ENCODE assay signal across 9 mouse cellular contexts in genomic region chr4:129441145-129441544, GRCm38 (mm10). TPM values are rescaled to one million over a fixed set of nuclear protein-coding genes. Genes with fewer than 3 reads are reported as not detected.
DNase-seq lines count a peak whose midpoint lies in the region; ATAC-seq and TF ChIP-seq lines count a peak whose summit lies in the region.
"Had no signal": no experiment of that assay in that cellular context is flagged by ENCODE, and none has a peak within 500 bp of the region (broad histone marks: within the 10 kb centered on the region; RNA-seq: fewer than 3 reads in every experiment).

No protein-coding gene starts in this region.

- peak overlapping the region; percentile 68 for H3K4me2 ChIP-seq in forebrain, embryonic 12.5 days
- peak overlapping the region; percentile 85 for H3K4me2 ChIP-seq in kidney, embryonic 15.5 days
- peak overlapping the region; percentile 67 for H3K4me2 ChIP-seq in midbrain, postnatal 0 days (ENCODE audit: low read depth, low read length, poor library complexity, severe bottlenecking)

- no peak overlapping the region for H3K27ac ChIP-seq in layer of hippocampus, adult 2 months
- H3K27ac ChIP-seq in forebrain, embryonic 12.5 days = no peak overlapping the region
- H3K27ac ChIP-seq in kidney, embryonic 15.5 days = no peak overlapping the region
- no peak overlapping the region for H3K27ac ChIP-seq in midbrain, postnatal 0 days (ENCODE audit: low read depth, low read length)

- peak overlapping the region; percentile 64; the same call in 1 of the 2 replicates for H3K4me3 ChIP-seq in layer of hippocampus, adult 2 months
- H3K4me3 ChIP-seq in forebrain, embryonic 12.5 days (replicated peaks) = peak overlapping the region; percentile 48; the same call in 1 of the 2 replicates
- H3K4me3 ChIP-seq in kidney, embryonic 15.5 days (replicated peaks) = peak overlapping the region; percentile 58
- H3K4me3 ChIP-seq in midbrain, postnatal 0 days (ENCODE audit: low read depth, low read length) = peak overlapping the region; percentile 70; the same call in 1 of the 2 replicates
- H3K4me3 ChIP-seq: myocyte had no signal

- peaks cover 43% of the 10 kb centered on the region for H3K27me3 ChIP-seq in forebrain, embryonic 12.5 days
- H3K27me3 ChIP-seq in kidney, embryonic 15.5 days = peaks cover 43% of the 10 kb centered on the region
- H3K27me3 ChIP-seq in midbrain, postnatal 0 days (ENCODE audit: insufficient read depth, low read length) = peaks cover 6% of the 10 kb centered on the region; the same call in 1 of the 2 replicates

- H3K9ac ChIP-seq in forebrain, embryonic 12.5 days = no peak overlapping the region
- H3K9ac ChIP-seq in kidney, embryonic 15.5 days = no peak overlapping the region
- no peak overlapping the region for H3K9ac ChIP-seq in midbrain, postnatal 0 days (replicated peaks; ENCODE audit: low read length, poor library complexity, severe bottlenecking)

- no peaks in the 10 kb centered on the region for H3K9me3 ChIP-seq in forebrain, embryonic 12.5 days
- no peaks in the 10 kb centered on the region for H3K9me3 ChIP-seq in kidney, embryonic 15.5 days (replicated peaks)
- no peaks in the 10 kb centered on the region for H3K9me3 ChIP-seq in midbrain, postnatal 0 days (ENCODE audit: low read length)

- H3K36me3 ChIP-seq in forebrain, embryonic 12.5 days (replicated peaks) = no peaks in the 10 kb centered on the region
- H3K36me3 ChIP-seq in kidney, embryonic 15.5 days = no peaks in the 10 kb centered on the region
- no peaks in the 10 kb centered on the region for H3K36me3 ChIP-seq in midbrain, postnatal 0 days (ENCODE audit: insufficient read depth, low read length)

- 0 out of 2 replicates have a peak, but pooled peaks have one; percentile 30 for ATAC-seq in forebrain, embryonic 12.5 days (ENCODE audit: low FRiP score)
- peak; percentile 18; the same call in 1 of the 2 replicates for ATAC-seq in kidney, embryonic 15.5 days (replicated peaks; ENCODE audit: low FRiP score)
- ATAC-seq in midbrain, postnatal 0 days (ENCODE audit: low FRiP score) = no peak

- no peak for DNase-seq in layer of hippocampus, adult 2 months (ENCODE audit: low spot score in 2 of 2)
- no peak for DNase-seq in layer of hippocampus, adult 11-12 months (ENCODE audit: low spot score)
- DNase-seq in midbrain, postnatal 0 days (ENCODE audit: low spot score) = no peak
- DNase-seq in right cerebral cortex, postnatal 4 days = no peak
- DNase-seq in right cerebral cortex, postnatal 10 days (ENCODE audit: low spot score in 2 of 2) = no peak
- DNase-seq in left cerebral cortex, adult 18-20 months (ENCODE audit: low spot score in 2 of 2) = no peak

- no peak for TF ChIP-seq CTCF in layer of hippocampus, adult 2 months (conservative IDR thresholded peaks at IDR 0.05)
- no peak for TF ChIP-seq CTCF in midbrain, postnatal 0 days (IDR thresholded peaks at IDR 0.05)

- H3K4me1 ChIP-seq in forebrain, embryonic 12.5 days = peaks cover 10% of the 10 kb centered on the region
- H3K4me1 ChIP-seq in kidney, embryonic 15.5 days = peaks cover 16% of the 10 kb centered on the region
- H3K4me1 ChIP-seq in midbrain, postnatal 0 days (ENCODE audit: insufficient read depth, low read length) = no peaks in the 10 kb centered on the region

- 26% methylated on average over 6 of the region's 6 CpGs for WGBS in forebrain, embryonic 12.5 days
- WGBS in kidney, embryonic 15.5 days = 31% methylated on average over 6 of the region's 6 CpGs
- 28% methylated on average over 6 of the region's 6 CpGs for WGBS in midbrain, postnatal 0 days

RNA-seq across cellular contexts. Expression of gene Zbtb8b, which starts 0.5 kb away (rescaled TPM):
- 1 to 10 TPM; 3.9 to 4.0 TPM for total RNA-seq in layer of hippocampus, adult 2 months (2021)
- polyA plus RNA-seq in forebrain, embryonic 12.5 days (2016; fragmentation: Nextera tagmentation; extraction: Ambion mirVana) = 2.8 and 3.2 TPM in 2 replicates
- 4.1 and 4.9 TPM in 2 replicates for polyA plus RNA-seq in kidney, embryonic 15.5 days (2015; fragmentation: Nextera tagmentation; extraction: Ambion mirVana)
- total RNA-seq in midbrain, postnatal 0 days (2014; rRNA removed) = 14.3 and 15.1 TPM in 2 replicates
- polyA plus RNA-seq in midbrain, postnatal 0 days (2015; fragmentation: Nextera tagmentation; extraction: Ambion mirVana) = 14.5 and 15.9 TPM in 2 replicates
- total RNA-seq in left cerebral cortex, adult 18-20 months (2021) = 1 to 10 TPM; 6.2 to 7.2 TPM

RNA-seq across cellular contexts. Expression of gene Bsdc1, which starts 20.2 kb away (rescaled TPM):
- total RNA-seq in layer of hippocampus, adult 2 months (2021) = 10 to 100 TPM; 56.2 to 62.7 TPM
- 27.3 and 29.4 TPM in 2 replicates for polyA plus RNA-seq in forebrain, embryonic 12.5 days (2016; fragmentation: Nextera tagmentation; extraction: Ambion mirVana)
- polyA plus RNA-seq in kidney, embryonic 15.5 days (2015; fragmentation: Nextera tagmentation; extraction: Ambion mirVana) = 26.4 and 28.8 TPM in 2 replicates
- total RNA-seq in midbrain, postnatal 0 days (2014; rRNA removed) = 53.7 and 58.9 TPM in 2 replicates
- polyA plus RNA-seq in midbrain, postnatal 0 days (2015; fragmentation: Nextera tagmentation; extraction: Ambion mirVana) = 27.0 and 27.1 TPM in 2 replicates
- total RNA-seq in left cerebral cortex, adult 18-20 months (2021) = 10 to 100 TPM; 59.8 to 62.7 TPM

RNA-seq across cellular contexts. Expression of gene Tssk3, which starts 49.7 kb away (rescaled TPM):
- under 1 TPM in 1 of 2 experiments, not detected in 1; 0.38 TPM for total RNA-seq in layer of hippocampus, adult 2 months (2021)
- not detected in 2 replicates for polyA plus RNA-seq in forebrain, embryonic 12.5 days (2016; fragmentation: Nextera tagmentation; extraction: Ambion mirVana)
- not detected in 2 replicates for polyA plus RNA-seq in kidney, embryonic 15.5 days (2015; fragmentation: Nextera tagmentation; extraction: Ambion mirVana)
- total RNA-seq in midbrain, postnatal 0 days (2014; rRNA removed) = 0.16 and 2.5 TPM in 2 replicates
- polyA plus RNA-seq in midbrain, postnatal 0 days (2015; fragmentation: Nextera tagmentation; extraction: Ambion mirVana) = 1.7 and 1.8 TPM in 2 replicates
- total RNA-seq in left cerebral cortex, adult 18-20 months (2021) = not detected
- polyA plus RNA-seq: myocyte had no signal

RNA-seq across cellular contexts. Expression of gene Fam229a, which starts 49.8 kb away (rescaled TPM):
- not detected for total RNA-seq in layer of hippocampus, adult 2 months (2021)
- polyA plus RNA-seq in forebrain, embryonic 12.5 days (2016; fragmentation: Nextera tagmentation; extraction: Ambion mirVana) = not detected in 2 replicates
- polyA plus RNA-seq in kidney, embryonic 15.5 days (2015; fragmentation: Nextera tagmentation; extraction: Ambion mirVana) = not detected in 2 replicates
- 2.2 TPM in 1 of 2 replicates, not detected in the other for total RNA-seq in midbrain, postnatal 0 days (2014; rRNA removed)
- 4.3 and 5.4 TPM in 2 replicates for polyA plus RNA-seq in midbrain, postnatal 0 days (2015; fragmentation: Nextera tagmentation; extraction: Ambion mirVana)
- under 1 TPM in 1 of 2 experiments, not detected in 1; 0.66 TPM for total RNA-seq in left cerebral cortex, adult 18-20 months (2021)
